Mouse (Mus musculus) heart, adult 2 months (tissue): ENCODE results near the gene Knl1.
A peak's percentile ranks its signal among the peaks of the same experiment; 100 is the strongest.

Experiments
- CTCF ChIP-seq: fragments of 200-600 bp; IDR thresholded peaks from 2 replicates; pipeline ENCODE4 v1.8.1; 2022; ENCODE audit warnings: antibody characterized with exemption, mild to moderate bottlenecking, moderate library complexity
- EP300 ChIP-seq: fragments of 200-500 bp; IDR thresholded peaks from 2 replicates; pipeline ENCODE4 v1.6.1; 2011; ENCODE audit warnings: low read depth, low read length, control low read depth; ENCODE audit not compliant: insufficient read depth
- POLR2A ChIP-seq: fragments of 200-500 bp; IDR thresholded peaks from 2 replicates; pipeline ENCODE4 v1.6.1; 2011; ENCODE audit warnings: mild to moderate bottlenecking, low read depth, low read length, control low read depth; ENCODE audit not compliant: insufficient read depth

DNA sequence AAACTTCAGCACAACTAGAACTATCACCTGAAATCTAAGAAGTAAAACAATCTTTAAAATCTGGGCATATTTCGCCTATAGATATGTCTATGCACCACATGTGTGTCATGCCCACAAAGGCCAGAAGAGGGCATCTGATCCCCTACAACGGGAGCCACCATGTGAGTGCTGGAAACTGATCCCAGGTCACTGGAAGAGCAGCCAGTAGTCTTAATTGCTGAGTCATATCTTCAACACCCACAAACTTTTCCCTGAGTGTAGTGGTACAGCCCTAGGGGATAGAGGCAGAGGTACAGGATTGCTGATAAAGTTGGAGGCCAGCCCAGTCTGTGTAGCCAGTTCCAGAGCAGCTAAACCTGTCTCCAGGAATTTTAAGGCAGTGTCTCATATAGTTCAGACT is 98.3 kb downstream of the Knl1 start:
- TF ChIP-seq EP300, result no peak
- TF ChIP-seq POLR2A, result no peak
- peak; percentile 57 for TF ChIP-seq CTCF
